Mouse (Mus musculus): ENCODE results near the gene Sqor.

Gene Sqor

GRCm38 (mm10) chr2:122765071-122765793, at the start of gene Sqor:
Sqor (plus strand) TSS chr2:122765237.
- DNase-seq (ENCODE audit: inconsistent ontology term) = peak; percentile 84

DNA sequence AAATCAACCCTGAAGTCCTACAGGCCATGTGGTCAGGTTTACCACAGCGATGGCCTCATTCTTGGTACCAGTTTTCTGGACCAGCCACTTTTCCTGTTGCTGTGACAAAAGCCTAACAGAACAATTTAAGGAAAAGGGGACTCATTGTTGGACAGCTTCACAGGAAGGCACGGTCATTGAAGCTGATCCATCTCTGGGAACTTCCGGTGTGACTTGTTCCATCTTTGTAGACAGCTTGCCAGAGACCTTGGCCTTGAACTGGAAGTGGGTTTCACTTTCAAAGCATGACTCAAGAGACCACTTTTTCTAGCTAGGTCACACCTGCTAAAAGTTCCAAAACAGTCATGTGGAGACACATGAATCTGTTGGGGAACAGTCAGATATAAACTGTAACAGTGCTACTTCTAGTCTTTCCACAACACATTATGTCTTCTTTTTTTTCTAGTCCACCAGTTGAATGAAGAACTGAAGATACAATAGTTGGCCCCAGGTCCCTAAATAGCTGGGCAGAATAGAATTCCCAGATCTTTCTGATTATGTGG, 48.7 kb upstream of the Sqor start:
- DNase-seq (ENCODE audit: inconsistent ontology term) = peak; percentile 76

- peak; percentile 85 for DNase-seq (ENCODE audit: inconsistent ontology term)
Measured at GRCm38 (mm10) chr2:122719232-122719631, 45.8 kb upstream of the Sqor start.

GRCm38 (mm10) chr2:122720564-122720963, 44.5 kb upstream of the Sqor start:
- no peak for DNase-seq (ENCODE audit: inconsistent ontology term)

DNA sequence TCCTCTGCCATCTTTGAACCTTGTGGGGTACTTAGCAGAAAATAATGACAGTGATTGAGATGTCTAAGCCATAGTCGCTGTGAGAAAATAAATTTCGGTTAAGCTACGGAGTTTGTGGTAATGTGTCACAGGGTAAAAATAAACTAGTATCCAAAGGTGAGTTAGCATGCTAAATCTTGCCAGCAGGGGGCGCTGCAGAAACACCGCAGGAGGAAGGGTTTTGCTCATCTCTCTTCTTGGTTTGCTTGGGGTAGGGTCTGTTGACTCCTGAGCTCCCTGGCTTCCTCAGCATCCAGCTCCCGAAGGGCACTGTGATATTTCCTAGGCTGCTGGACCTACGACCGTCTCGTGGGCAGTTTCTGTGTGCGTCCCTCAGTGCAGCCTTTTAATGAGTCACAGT, 39.4 kb upstream of the Sqor start:
- DNase-seq (ENCODE audit: inconsistent ontology term) = no peak

DNA sequence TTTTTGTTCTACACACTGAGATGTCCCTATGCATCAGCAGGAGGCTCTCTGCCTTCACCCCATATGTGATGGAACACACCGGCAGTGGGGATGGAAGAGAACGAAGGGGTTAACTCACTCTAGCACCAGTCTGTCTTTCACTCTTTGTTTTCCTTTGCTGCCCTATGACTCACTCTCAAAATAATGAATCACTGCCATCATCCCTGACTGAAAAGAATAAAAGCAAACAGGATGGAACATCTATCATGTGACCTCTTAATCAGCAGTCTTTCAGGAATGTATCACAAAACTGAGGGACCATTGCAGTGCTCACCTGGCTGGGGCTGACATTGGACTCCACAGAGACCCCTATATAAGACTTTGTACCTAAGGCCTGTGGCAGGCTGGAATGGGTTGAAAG, 33.6 kb upstream of the Sqor start:
- DNase-seq (ENCODE audit: inconsistent ontology term) = peak; percentile 91

DNA sequence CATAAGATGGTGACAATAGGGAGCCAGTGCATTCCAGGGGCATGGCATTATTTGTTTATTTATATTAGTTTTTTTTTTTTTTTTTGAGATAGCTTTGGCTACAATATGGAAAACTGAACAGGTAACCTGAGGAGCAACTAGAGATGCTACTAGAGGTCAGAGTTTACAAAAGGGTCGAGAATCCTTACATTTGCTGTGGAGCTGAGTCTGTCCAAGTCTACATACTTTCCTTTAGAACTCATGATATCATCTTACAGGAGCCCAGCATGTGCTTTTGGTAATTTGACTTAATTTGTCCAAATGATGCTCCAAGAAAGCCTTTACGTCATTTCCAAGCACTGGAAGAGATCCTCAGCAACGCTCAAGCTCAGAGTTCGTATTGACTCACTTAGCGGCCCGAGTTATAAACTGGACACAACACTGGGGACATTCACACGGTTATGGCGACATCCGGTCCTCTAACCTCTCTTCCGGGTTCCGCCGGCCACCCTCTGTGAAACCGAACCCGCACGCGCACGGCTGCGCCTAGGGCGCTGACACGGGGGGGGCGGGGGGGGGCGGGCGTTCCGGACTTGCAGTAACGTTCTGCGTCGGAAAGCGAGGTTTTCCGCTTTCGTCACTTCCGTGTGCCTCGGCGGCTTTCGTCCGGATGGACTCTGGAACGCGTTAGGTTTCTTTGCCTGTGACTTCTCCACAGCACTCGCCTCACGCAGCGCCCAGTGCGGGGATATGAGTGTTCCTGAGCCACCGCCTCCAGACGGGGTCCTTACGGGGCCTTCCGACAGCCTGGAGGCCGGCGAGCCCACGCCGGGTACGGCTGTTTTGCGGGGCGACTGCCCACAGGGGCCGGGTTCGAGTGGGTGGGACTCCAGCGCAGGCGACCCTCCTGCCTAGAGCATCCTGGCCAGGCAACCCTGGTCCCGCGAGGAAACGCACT, 26.9 kb upstream of the Sqor start, which contains the start of gene Bloc1s6:
TSS of gene Bloc1s6 (plus strand) at position 610 of the 937 bp plus-strand sequence.
- DNase-seq (ENCODE audit: inconsistent ontology term) = peak; percentile 88

GRCm38 (mm10) chr2:122739023-122739422, 26.0 kb upstream of the Sqor start:
- DNase-seq (ENCODE audit: inconsistent ontology term) = no peak

DNA sequence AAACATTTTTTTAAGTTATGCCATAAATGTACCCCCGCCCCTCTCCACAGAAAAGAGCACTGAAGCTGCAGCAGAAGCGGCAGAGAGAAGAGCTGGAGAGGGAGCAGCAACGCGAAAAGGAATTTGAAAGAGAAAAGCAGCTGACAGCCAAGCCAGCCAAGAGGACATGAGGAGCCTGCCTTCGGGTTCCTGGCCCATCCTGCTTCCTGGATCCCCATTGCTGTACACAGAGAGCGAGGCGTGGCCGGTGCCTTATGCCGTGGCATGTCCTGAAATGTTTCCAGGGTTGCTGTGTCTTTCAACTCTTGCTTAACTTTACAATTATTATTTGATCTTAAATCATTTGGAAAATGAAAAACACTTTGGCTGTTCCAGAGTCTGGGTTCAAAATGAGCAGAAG, 18.6 kb upstream of the Sqor start:
- no peak for DNase-seq (ENCODE audit: inconsistent ontology term)

- peak; percentile 33 for DNase-seq (ENCODE audit: inconsistent ontology term)
Measured at GRCm38 (mm10) chr2:122753739-122754343, 11.2 kb upstream of the Sqor start.

- no peak for DNase-seq (ENCODE audit: inconsistent ontology term)
Measured at GRCm38 (mm10) chr2:122759791-122760190, 5.2 kb upstream of the Sqor start.

- DNase-seq (ENCODE audit: inconsistent ontology term) = no peak
Measured at GRCm38 (mm10) chr2:122762991-122763390, 2.0 kb upstream of the Sqor start.

DNA sequence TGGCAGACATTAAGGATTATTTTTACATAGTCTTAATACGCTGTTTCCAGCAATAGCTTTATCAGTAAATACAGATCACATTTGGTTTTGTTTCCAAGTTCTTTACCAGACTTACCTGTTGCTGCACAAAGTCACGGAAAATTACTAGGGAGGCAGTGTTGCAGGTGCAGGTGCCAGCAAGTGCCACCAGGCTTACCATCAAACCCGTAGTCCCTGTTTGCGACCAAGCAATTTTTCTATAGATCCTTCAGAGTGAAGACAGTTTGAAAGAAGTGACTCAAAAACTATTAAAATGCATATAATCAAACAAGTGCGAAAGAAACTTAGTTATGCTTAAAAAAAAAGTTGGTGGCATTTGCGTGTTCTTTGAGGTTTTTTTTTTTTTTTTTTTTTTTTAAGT, 511 bp upstream of the Sqor start:
- DNase-seq (ENCODE audit: inconsistent ontology term) = no peak

- DNase-seq (ENCODE audit: inconsistent ontology term) = no peak
Measured at GRCm38 (mm10) chr2:122765794-122766145, 733 bp downstream of the Sqor start.

DNA sequence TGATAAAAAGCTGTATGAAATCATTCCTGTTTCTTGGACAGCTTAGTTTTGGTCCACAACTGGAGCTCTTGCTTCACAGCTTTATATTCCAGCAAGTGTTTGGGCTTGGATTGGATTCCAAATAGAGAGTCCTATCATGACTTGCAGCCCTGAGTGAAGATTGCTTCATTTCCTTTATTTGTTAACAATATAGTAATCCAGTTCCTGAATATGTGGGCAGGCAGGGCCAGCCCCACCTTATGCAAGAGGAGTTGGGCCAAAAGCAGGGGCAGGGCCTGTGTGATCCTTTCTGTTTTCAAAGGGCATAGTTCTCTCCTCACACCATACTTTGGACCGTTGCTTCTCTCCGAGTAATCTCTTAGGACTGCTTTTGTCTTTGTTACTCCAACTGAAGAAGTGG, 6.0 kb downstream of the Sqor start:
- peak; percentile 5 for DNase-seq (ENCODE audit: inconsistent ontology term)

- no peak for DNase-seq (ENCODE audit: inconsistent ontology term)
Measured at GRCm38 (mm10) chr2:122772899-122773298, 7.9 kb downstream of the Sqor start.

DNA sequence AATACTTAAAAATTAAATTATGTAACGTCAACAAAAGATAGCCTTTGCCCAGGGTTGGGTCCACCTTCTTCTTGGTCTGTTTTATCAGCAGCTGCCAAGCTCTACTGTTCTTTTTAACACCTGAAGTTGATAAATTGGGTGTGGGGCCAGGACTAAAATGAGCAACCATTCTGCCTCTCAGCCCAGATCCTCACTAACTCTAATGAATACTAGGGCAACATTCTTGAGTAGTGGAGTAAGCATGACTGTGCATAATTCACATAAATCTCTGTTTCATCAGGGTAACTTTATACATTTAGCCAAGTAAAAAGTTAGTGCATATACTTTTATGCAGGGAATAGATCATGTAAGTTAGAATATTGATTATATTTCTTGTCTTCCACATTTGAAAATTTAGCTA, 10.5 kb downstream of the Sqor start:
- peak; percentile 1 for DNase-seq (ENCODE audit: inconsistent ontology term)

DNA sequence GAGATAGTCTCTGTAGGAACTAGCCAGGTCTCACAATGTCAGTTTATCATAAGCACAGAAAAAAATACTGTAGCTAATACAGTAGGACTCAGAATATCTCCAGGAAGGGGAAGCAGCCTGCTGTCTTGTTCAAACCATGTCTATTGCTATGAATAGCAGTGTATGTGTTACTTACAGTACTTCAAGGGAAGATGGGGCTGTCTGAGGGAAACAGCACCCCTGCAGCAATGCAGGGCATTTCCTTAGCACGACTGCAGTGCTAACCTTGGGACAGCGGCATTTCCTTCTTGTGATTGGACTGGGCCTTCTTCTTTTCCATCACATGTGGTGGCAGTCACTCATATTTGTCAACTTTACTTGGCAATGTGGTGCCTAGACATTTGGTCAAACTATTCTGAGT, 11.8 kb downstream of the Sqor start:
- no peak for DNase-seq (ENCODE audit: inconsistent ontology term)

DNA sequence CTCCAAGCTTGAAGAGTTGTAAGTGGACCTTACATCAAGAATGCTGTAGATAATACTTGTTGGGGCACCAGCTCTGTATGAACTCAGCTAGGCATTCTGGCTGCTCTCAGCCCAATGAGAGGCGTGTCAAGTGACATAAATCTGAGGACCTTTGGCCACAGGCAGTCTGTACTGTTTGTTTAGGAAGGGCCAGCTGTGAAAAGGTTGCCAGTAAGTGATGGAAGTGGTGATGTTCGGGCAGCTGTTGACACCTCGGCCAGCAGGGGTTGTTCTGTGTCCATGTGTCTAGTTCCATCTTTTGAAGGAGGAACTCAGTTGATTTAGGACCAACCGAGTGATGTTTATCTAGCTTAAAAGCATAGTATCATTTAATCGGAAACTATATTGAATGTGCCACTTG, 14.9 kb downstream of the Sqor start:
- DNase-seq (ENCODE audit: inconsistent ontology term) = no peak

GRCm38 (mm10) chr2:122780447-122780846, 15.4 kb downstream of the Sqor start:
- no peak for DNase-seq (ENCODE audit: inconsistent ontology term)

- no peak for DNase-seq (ENCODE audit: inconsistent ontology term)
Measured at GRCm38 (mm10) chr2:122781590-122782356, 16.7 kb downstream of the Sqor start.

Measured in Muller cell, postnatal 12 days (primary cell).